Mouse (Mus musculus) midbrain, embryonic 14.5 days (tissue): Measurements from ENCODE around the gene Strc. TPM values are rescaled to one million over a fixed set of nuclear protein-coding genes. Genes with fewer than 3 reads are reported as not detected.
"Not testable (repeated sequence)": the region's sequence is repeated elsewhere in the genome, so short reads cannot be mapped to it uniquely, and the experiment has no call there.

ENCODE experiments used
- ATAC-seq: fragments of 200-750 bp; cut with Nextera tagmentation; 2 replicates; pipeline ENCODE4 v1.8.0; 2017; ENCODE audit warnings: moderate number of reproducible peaks, moderate library complexity; ENCODE audit not compliant: low FRiP score, low TSS enrichment
- DNase-seq: peaks from one replicate; pipeline ENCODE4 v3.0.0-alpha.2; 2015
- H3K27ac ChIP-seq: fragments of 300-500 bp; sonication (generic); replicated peaks from 2 replicates; pipeline ENCODE4 v1.5.1; 2014; ENCODE audit warnings: mild to moderate bottlenecking, low read depth, low read length, moderate library complexity
- H3K27me3 ChIP-seq: fragments of 300-500 bp; sonication (generic); 2 replicates; pipeline ENCODE4 v1.6.1; 2014; ENCODE audit warnings: low read length, control low read depth, mixed read lengths; ENCODE audit not compliant: control insufficient read depth, insufficient read depth
- H3K36me3 ChIP-seq: fragments of 300-500 bp; sonication (generic); 2 replicates; pipeline ENCODE4 v1.6.1; 2014; ENCODE audit warnings: low read length, control low read depth; ENCODE audit not compliant: control insufficient read depth, insufficient read depth
- H3K4me1 ChIP-seq: fragments of 300-500 bp; sonication (generic); 2 replicates; pipeline ENCODE4 v1.6.1; 2014; ENCODE audit warnings: mild to moderate bottlenecking, antibody characterized with exemption, low read length, control low read depth; ENCODE audit not compliant: control insufficient read depth, insufficient read depth
- H3K4me2 ChIP-seq: fragments of 300-500 bp; sonication (generic); 2 replicates; pipeline ENCODE4 v1.6.1; 2014; ENCODE audit warnings: mild to moderate bottlenecking, low read length, moderate library complexity
- H3K4me3 ChIP-seq: fragments of 300-500 bp; sonication (generic); replicated peaks from 2 replicates; pipeline ENCODE4 v1.5.1; 2014; ENCODE audit warnings: low read depth, low read length
- H3K9ac ChIP-seq: fragments of 300-500 bp; sonication (generic); replicated peaks from 2 replicates; pipeline ENCODE4 v1.6.1; 2014; ENCODE audit warnings: mild to moderate bottlenecking, low read length, moderate library complexity
- H3K9me3 ChIP-seq: fragments of 300-500 bp; sonication (generic); 2 replicates; pipeline ENCODE4 v1.6.1; 2016; ENCODE audit warnings: low read length, control low read depth, mixed read lengths; ENCODE audit not compliant: control insufficient read depth
- WGBS: fragments of 180-500 bp; shearing (Covaris S2); extraction: QIAGEN DNeasy Blood & Tissue Kit; methylation state at CpG from one replicate; pipeline ENCODE4 v1.1.7; 2014; 5-methylcytosine and 5-hydroxymethylcytosine counted together
- polyA plus RNA-seq: library from polyadenylated mRNA; unstranded; fragments of >200 nt; fragmentation: Nextera tagmentation; extraction: Ambion mirVana; gene quantifications from 2 replicates; pipeline ENCODE4 v1.2.1, GENCODE M21; 2014

The Strc gene
- polyA plus RNA-seq = not detected in 2 replicates

- H3K4me1 ChIP-seq, ATAC-seq, H3K27ac ChIP-seq, DNase-seq, H3K4me3 ChIP-seq, H3K9me3 ChIP-seq, H3K4me2 ChIP-seq, H3K36me3 ChIP-seq, H3K27me3 ChIP-seq, H3K9ac ChIP-seq: not testable (repeated sequence)
- 97% methylated on average over 15 of the region's 17 CpGs for WGBS
These were observed at the start of gene Strc for GRCm38 (mm10) chr2:121386961-121387575. Gene Strc (minus strand): TSS chr2:121387168.

DNA sequence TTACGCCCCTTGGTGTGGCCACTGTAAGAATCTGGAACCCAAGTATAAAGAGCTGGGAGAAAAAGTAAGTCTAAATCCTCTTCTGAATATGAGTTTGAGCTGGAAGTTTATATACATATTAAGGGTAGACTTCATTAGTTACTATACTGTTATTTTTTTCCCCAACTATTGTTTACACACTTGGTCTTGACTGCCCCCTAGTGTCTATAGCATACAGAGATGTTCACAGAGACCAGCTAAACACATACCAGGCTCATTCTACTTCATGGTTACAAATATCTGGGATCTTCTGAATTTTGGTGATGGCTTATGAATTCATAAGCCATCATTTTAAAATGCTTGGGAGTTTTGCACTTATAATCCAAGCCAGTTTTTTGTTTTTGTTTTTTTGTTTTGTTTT is 47.9 kb upstream of the Strc start:
- ATAC-seq = no peak
- Histone ChIP-seq H3K4me2 (no peak overlapping the region), H3K9ac (no peak overlapping the region), H3K4me1 (no peaks in the 10 kb centered on the region), H3K9me3 (no peaks in the 10 kb centered on the region), H3K36me3 (peaks cover 97% of the 10 kb centered on the region), H3K27ac (no peak overlapping the region), H3K4me3 (no peak overlapping the region), H3K27me3 (no peaks in the 10 kb centered on the region)
- peak; percentile 70 for DNase-seq
- WGBS = 93% methylated on average over 1 of the region's 1 CpGs

DNA sequence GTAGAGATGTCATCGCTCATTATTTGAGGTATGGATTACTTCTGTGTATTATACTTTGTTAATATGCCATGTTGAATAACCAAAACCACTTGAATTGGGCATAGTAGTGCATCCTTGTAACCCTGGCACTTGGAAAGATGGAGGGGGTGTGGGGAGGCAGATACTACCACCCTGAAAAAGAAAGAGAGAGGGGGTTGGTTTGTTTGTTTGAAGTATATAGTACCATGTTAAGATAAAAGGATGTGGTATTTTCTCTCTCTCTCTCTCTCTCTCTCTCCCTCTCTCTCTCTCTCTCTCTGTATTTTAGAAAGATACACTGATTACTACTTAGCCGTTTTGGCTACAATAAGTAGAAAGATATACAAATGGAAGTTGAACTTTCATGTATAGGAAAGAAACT is 38.9 kb upstream of the Strc start:
- H3K27me3 ChIP-seq = no peaks in the 10 kb centered on the region
- H3K27ac ChIP-seq = no peak overlapping the region
- 94% methylated on average over 2 of the region's 2 CpGs for WGBS
- H3K4me1 ChIP-seq = no peaks in the 10 kb centered on the region
- H3K36me3 ChIP-seq = peaks cover 91% of the 10 kb centered on the region
- no peaks in the 10 kb centered on the region for H3K9me3 ChIP-seq
- no peak overlapping the region for H3K4me2 ChIP-seq
- DNase-seq (no peak), ATAC-seq (no peak)
- H3K4me3 ChIP-seq = no peak overlapping the region
- H3K9ac ChIP-seq = no peak overlapping the region

- DNase-seq = no peak
- H3K9ac ChIP-seq = no peak overlapping the region
- no peaks in the 10 kb centered on the region for H3K27me3 ChIP-seq
- H3K4me3 ChIP-seq = no peak overlapping the region
- H3K9me3 ChIP-seq = no peaks in the 10 kb centered on the region
- no peak overlapping the region for H3K4me2 ChIP-seq
- 93% methylated on average over 2 of the region's 2 CpGs for WGBS
- no peak overlapping the region for H3K27ac ChIP-seq
- H3K4me1 ChIP-seq = no peaks in the 10 kb centered on the region
- peaks cover 84% of the 10 kb centered on the region for H3K36me3 ChIP-seq
- ATAC-seq = no peak
These were observed 36.2 kb upstream of the Strc start for GRCm38 (mm10) chr2:121423166-121423565.

DNA sequence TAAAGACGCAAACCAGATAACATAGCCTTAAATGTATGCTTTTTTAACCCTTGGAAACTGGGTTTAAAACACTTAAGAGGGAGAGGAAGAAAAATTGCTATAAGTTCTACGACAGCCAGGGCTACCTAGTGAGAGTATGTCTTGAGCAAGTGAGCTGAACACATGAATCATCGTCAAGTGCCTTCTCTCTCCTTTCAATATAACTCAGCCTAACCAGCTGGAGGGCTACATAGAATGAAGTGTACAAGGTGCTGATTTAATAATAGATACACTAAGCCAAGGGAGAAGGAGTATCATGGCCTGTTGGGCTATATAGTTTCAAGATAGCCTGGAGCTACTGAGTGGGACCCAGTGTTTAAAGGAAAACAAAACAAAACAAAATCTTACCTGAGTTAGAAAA is 31.5 kb upstream of the Strc start:
- Histone ChIP-seq H3K27me3 (no peaks in the 10 kb centered on the region), H3K27ac (no peak overlapping the region), H3K9me3 (no peaks in the 10 kb centered on the region), H3K4me3 (no peak overlapping the region), H3K36me3 (peaks cover 52% of the 10 kb centered on the region), H3K4me1 (peaks cover 20% of the 10 kb centered on the region), H3K4me2 (no peak overlapping the region), H3K9ac (no peak overlapping the region)
- ATAC-seq (no peak), DNase-seq (no peak)
- 96% methylated on average over 3 of the region's 3 CpGs for WGBS

GRCm38 (mm10) chr2:121416356-121416755 is 29.4 kb upstream of the Strc start:
- no peaks in the 10 kb centered on the region for H3K9me3 ChIP-seq
- peaks cover 33% of the 10 kb centered on the region for H3K36me3 ChIP-seq
- H3K27me3 ChIP-seq = no peaks in the 10 kb centered on the region
- H3K4me1 ChIP-seq = peaks cover 20% of the 10 kb centered on the region
- peak overlapping the region; percentile 22; the same call in 1 of the 2 replicates for H3K4me2 ChIP-seq
- no peak overlapping the region for H3K9ac ChIP-seq
- H3K27ac ChIP-seq = no peak overlapping the region
- ATAC-seq (no peak), DNase-seq (no peak)
- no peak overlapping the region for H3K4me3 ChIP-seq
- 95% methylated on average over 6 of the region's 6 CpGs for WGBS

DNA sequence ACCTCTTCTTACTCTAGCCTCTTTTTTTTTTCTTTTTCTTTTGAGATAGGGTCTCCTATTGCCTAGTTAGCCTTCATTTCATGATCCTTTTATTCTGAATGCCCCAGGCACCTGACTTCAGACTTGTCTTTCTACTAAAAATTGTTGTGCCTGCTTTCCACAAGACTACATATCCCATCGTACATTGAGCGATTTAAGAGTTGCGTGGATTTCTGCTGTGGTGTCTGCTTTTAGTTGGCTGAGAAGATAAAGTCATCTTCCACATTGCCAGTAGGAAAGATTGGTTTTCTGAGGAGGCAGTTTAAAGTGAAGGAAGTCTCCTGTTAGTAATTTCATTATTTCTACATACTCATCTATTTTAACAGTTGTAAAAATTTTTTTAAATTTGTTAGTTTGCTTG is 28.6 kb upstream of the Strc start:
- ATAC-seq = no peak
- no peak overlapping the region; the same call in 1 of the 2 replicates for H3K9ac ChIP-seq
- H3K27me3 ChIP-seq = no peaks in the 10 kb centered on the region
- WGBS = 85% methylated on average over 3 of the region's 3 CpGs
- H3K36me3 ChIP-seq = peaks cover 30% of the 10 kb centered on the region
- no peaks in the 10 kb centered on the region for H3K9me3 ChIP-seq
- H3K4me1 ChIP-seq = peaks cover 20% of the 10 kb centered on the region
- H3K4me2 ChIP-seq = peak overlapping the region; percentile 75
- no peak for DNase-seq
- H3K4me3 ChIP-seq = peak overlapping the region; percentile 99; the same call in 1 of the 2 replicates
- H3K27ac ChIP-seq = no peak overlapping the region

- Histone ChIP-seq H3K4me1 (peaks cover 20% of the 10 kb centered on the region), H3K4me2 (peak overlapping the region; percentile 75), H3K27ac (no peak overlapping the region), H3K9ac (peak overlapping the region; percentile 96; the same call in 1 of the 2 replicates), H3K9me3 (no peaks in the 10 kb centered on the region), H3K4me3 (peak overlapping the region; percentile 99), H3K36me3 (peaks cover 31% of the 10 kb centered on the region), H3K27me3 (no peaks in the 10 kb centered on the region)
- WGBS = 61% methylated on average over 3 of the region's 3 CpGs
- no peak for DNase-seq
- no peak for ATAC-seq
These were observed 28.1 kb upstream of the Strc start for GRCm38 (mm10) chr2:121415103-121415502.

DNA sequence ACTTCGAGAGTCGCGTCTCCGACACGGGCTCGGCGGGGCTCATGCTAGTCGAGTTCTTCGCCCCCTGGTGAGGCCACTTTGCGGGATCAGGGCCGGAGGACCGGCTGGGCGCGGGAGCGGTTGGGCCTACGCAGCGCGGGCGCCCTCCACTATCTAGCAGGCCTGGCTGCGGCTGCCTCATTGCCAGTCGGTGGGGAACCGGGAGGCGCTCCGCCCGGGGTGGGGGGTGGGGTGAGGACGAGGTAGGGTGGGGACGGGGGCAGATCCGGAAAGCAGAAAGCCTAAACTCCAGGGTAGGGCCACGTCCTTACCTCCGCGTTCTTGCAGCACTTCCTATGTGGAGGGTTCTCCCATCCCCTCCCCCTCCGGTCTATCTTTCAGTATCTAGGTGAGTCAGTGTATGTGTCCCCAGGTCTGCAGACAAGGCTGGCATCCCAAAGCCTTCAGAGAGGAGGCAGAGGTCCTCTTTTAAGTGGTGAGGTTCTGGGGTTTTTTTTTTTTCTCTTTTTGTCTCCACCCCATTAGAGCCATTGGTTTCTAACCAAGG is 27.2 kb upstream of the Strc start:
- peak overlapping the region; percentile 97 for H3K27ac ChIP-seq
- peak overlapping the region; percentile 75 for H3K4me2 ChIP-seq

More for the DNA sequence above, 27.2 kb upstream of the Strc start:
- Histone ChIP-seq H3K9ac (peak overlapping the region; percentile 96), H3K4me3 (peak overlapping the region; percentile 99), H3K27me3 (no peaks in the 10 kb centered on the region), H3K9me3 (no peaks in the 10 kb centered on the region), H3K4me1 (peaks cover 20% of the 10 kb centered on the region), H3K36me3 (peaks cover 26% of the 10 kb centered on the region)
- DNase-seq (peak; percentile 63), ATAC-seq (peak; percentile 51)
- WGBS = under 1% methylated on average over 32 of the region's 32 CpGs
